Mouse (Mus musculus): ENCODE results near the gene Fam104a. TPM values are rescaled to one million over a fixed set of nuclear protein-coding genes. Genes with fewer than 3 reads are reported as not detected.

The Fam104a gene
- polyA plus RNA-seq, 1 experiment from 2014 or later, result 46.9 TPM

DNA sequence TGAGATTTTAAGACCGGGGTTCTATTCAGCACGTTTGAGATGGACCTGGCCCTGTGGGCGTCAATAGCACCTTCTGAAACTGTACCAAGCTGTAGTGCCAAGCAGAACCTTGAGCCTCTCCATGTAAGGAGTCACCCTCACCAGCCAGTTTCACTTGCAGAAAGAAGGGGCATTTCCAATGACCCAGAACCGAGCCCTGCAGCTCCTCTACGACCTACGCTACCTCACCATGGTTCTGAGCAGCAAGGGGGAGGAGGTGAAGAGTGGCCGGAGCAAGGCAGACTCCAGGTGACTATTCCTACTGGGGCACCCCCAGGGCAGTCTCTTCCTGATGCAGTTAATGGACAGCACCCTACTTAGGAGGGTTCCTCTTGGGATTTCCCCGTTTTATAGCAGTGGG lies 25.6 kb downstream of the Fam104a start:
- no peak for ATAC-seq (ENCODE audit: low FRiP score)
- WGBS, result 92% methylated on average over 8 of the region's 8 CpGs
- Histone ChIP-seq H3K27me3 (no peaks in the 10 kb centered on the region), H3K4me3 (no peak overlapping the region), H3K36me3 (peaks cover 97% of the 10 kb centered on the region), H3K4me2 (no peak overlapping the region), H3K9me3 (no peaks in the 10 kb centered on the region), H3K27ac (no peak overlapping the region), H3K4me1 (replicated peaks) (peaks cover 20% of the 10 kb centered on the region), H3K9ac (no peak overlapping the region)

- Histone ChIP-seq H3K9ac (no peak overlapping the region), H3K36me3 (peaks cover 99% of the 10 kb centered on the region), H3K27ac (no peak overlapping the region), H3K9me3 (no peaks in the 10 kb centered on the region), H3K4me2 (no peak overlapping the region), H3K4me1 (replicated peaks) (peaks cover 20% of the 10 kb centered on the region), H3K4me3 (no peak overlapping the region), H3K27me3 (no peaks in the 10 kb centered on the region)
- WGBS, result 80% methylated on average over 4 of the region's 4 CpGs
- ATAC-seq (ENCODE audit: low FRiP score), result no peak
Measured at GRCm38 (mm10) chr11:113657221-113657620, 26.7 kb downstream of the Fam104a start.

DNA sequence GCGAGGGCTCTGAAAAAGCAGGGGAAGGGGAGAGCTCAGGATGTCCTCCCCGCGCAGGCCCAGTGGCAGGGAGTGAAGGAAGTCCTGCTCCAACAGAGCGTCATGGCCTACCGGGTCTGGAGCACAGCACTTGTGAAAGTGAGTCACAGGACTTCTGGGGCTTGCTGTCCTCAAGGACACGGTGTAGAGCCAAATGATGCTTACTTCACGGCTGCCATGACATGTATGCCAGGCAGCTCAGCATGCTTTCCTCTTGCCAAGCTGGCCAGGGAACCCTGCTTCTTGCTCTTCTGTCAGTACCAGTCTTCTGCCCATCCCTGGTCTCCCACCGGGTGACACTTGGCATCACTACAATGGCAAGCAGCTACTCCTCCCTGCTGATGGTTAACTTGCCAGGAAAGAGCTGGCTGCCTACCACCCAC lies 27.4 kb downstream of the Fam104a start:
- Histone ChIP-seq H3K4me1 (replicated peaks) (peaks cover 26% of the 10 kb centered on the region), H3K27me3 (no peaks in the 10 kb centered on the region), H3K27ac (no peak overlapping the region), H3K4me2 (no peak overlapping the region), H3K9ac (no peak overlapping the region), H3K4me3 (no peak overlapping the region), H3K9me3 (no peaks in the 10 kb centered on the region), H3K36me3 (peaks cover 98% of the 10 kb centered on the region)
- ATAC-seq (ENCODE audit: low FRiP score), result no peak; the same call in 1 of the 2 replicates
- 85% methylated on average over 8 of the region's 8 CpGs for WGBS

DNA sequence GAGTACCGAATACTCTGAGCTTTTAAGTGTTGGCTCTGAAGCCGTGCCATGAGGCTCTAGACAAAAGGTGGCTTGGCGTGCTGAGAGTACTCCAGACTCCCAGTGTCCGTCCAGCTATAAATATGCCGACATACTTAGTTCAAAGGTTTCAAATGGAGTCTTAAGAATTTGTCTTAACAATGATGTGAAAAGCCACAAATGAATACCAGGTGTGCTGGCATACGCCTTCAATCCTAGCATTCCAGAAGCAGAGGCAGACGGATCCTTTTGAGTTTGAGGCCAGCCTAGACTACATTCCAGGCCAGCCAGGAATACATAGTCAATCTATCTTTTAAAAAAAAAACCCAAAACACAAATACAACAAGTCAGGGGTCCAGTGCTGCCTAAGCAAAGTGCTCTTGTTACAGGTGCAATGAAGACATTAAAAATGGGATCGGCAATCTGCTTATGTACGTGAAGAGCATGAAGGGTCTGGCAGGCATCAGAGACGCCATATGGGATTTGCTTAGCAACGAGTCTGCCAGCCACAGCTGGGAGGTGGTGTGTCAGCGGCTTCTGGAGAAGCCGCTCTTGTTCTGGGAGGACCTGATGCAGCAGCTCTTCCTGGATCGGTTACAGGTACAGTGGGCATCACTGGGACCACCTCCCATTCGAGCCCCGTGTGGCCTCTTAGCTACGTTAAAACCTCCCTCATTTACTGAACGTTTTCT lies 29.2 kb downstream of the Fam104a start:
- no peak for ATAC-seq (ENCODE audit: low FRiP score)
- Histone ChIP-seq H3K36me3 (peaks cover 80% of the 10 kb centered on the region), H3K27ac (no peak overlapping the region)

GRCm38 (mm10) chr11:113654105-113654504 lies 29.9 kb downstream of the Fam104a start:
- no peak for ATAC-seq (ENCODE audit: low FRiP score)
- Histone ChIP-seq H3K27ac (no peak overlapping the region), H3K36me3 (peaks cover 74% of the 10 kb centered on the region), H3K9me3 (no peaks in the 10 kb centered on the region), H3K4me1 (replicated peaks) (peaks cover 41% of the 10 kb centered on the region), H3K9ac (no peak overlapping the region), H3K27me3 (no peaks in the 10 kb centered on the region), H3K4me3 (no peak overlapping the region), H3K4me2 (no peak overlapping the region)
- WGBS, result 94% methylated on average over 15 of the region's 15 CpGs

More for the DNA sequence above, 29.2 kb downstream of the Fam104a start:
- no peak overlapping the region for H3K4me2 ChIP-seq
- no peaks in the 10 kb centered on the region for H3K9me3 ChIP-seq
- 81% methylated on average over 18 of the region's 18 CpGs for WGBS
- H3K9ac ChIP-seq, result no peak overlapping the region; the same call in 1 of the 2 replicates
- no peak overlapping the region for H3K4me3 ChIP-seq
- no peaks in the 10 kb centered on the region for H3K27me3 ChIP-seq
- peaks cover 40% of the 10 kb centered on the region for H3K4me1 ChIP-seq (replicated peaks)

GRCm38 (mm10) chr11:113652516-113652915 lies 31.4 kb downstream of the Fam104a start:
- 0 out of 2 replicates have a peak, but pooled peaks cover under 1% of the 10 kb centered on the region for H3K27me3 ChIP-seq
- no peak overlapping the region for H3K9ac ChIP-seq
- 88% methylated on average over 6 of the region's 6 CpGs for WGBS
- H3K36me3 ChIP-seq, result peaks cover 59% of the 10 kb centered on the region
- H3K9me3 ChIP-seq, result no peaks in the 10 kb centered on the region
- H3K4me1 ChIP-seq (replicated peaks), result peaks cover 54% of the 10 kb centered on the region
- no peak overlapping the region for H3K27ac ChIP-seq
- H3K4me2 ChIP-seq, result no peak overlapping the region
- no peak for ATAC-seq (ENCODE audit: low FRiP score)
- no peak overlapping the region for H3K4me3 ChIP-seq

DNA sequence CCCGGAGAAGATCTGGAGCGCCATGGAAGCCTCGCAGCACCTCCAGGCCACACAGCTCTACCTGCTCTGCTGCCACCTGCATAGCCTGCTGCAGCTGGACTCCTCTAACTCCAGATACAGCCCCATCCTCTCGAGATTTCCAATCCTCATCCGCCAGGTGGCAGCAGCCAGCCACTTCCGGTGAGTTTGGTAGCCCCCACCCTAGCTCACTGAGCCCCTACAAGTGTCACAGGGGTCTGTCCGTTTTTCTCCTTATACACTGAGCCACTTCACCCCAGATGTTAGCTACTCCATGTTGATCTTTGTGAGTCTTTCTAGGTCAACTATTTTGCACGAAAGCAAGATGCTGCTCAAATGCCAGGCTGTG lies 32.1 kb downstream of the Fam104a start:
- no peak overlapping the region for H3K4me2 ChIP-seq
- H3K27ac ChIP-seq, result peak overlapping the region; percentile 67
- 0 out of 2 replicates have a peak, but pooled peaks cover 4% of the 10 kb centered on the region for H3K27me3 ChIP-seq
- H3K4me3 ChIP-seq, result no peak overlapping the region
- no peaks in the 10 kb centered on the region for H3K9me3 ChIP-seq
- H3K4me1 ChIP-seq (replicated peaks), result peaks cover 50% of the 10 kb centered on the region
- peaks cover 53% of the 10 kb centered on the region for H3K36me3 ChIP-seq
- 46% methylated on average over 8 of the region's 8 CpGs for WGBS
- H3K9ac ChIP-seq, result no peak overlapping the region
- ATAC-seq (ENCODE audit: low FRiP score), result no peak

- Histone ChIP-seq H3K9ac (no peak overlapping the region), H3K4me1 (replicated peaks) (peaks cover 44% of the 10 kb centered on the region), H3K4me2 (peak overlapping the region; percentile 59), H3K9me3 (no peaks in the 10 kb centered on the region), H3K4me3 (no peak overlapping the region), H3K27me3 (0 out of 2 replicates have a peak, but pooled peaks cover 4% of the 10 kb centered on the region), H3K27ac (peak overlapping the region; percentile 67), H3K36me3 (peaks cover 48% of the 10 kb centered on the region)
- WGBS, result 60% methylated on average over 22 of the region's 22 CpGs
- no peak for ATAC-seq (ENCODE audit: low FRiP score)
Measured at GRCm38 (mm10) chr11:113651206-113651906, 32.6 kb downstream of the Fam104a start.

DNA sequence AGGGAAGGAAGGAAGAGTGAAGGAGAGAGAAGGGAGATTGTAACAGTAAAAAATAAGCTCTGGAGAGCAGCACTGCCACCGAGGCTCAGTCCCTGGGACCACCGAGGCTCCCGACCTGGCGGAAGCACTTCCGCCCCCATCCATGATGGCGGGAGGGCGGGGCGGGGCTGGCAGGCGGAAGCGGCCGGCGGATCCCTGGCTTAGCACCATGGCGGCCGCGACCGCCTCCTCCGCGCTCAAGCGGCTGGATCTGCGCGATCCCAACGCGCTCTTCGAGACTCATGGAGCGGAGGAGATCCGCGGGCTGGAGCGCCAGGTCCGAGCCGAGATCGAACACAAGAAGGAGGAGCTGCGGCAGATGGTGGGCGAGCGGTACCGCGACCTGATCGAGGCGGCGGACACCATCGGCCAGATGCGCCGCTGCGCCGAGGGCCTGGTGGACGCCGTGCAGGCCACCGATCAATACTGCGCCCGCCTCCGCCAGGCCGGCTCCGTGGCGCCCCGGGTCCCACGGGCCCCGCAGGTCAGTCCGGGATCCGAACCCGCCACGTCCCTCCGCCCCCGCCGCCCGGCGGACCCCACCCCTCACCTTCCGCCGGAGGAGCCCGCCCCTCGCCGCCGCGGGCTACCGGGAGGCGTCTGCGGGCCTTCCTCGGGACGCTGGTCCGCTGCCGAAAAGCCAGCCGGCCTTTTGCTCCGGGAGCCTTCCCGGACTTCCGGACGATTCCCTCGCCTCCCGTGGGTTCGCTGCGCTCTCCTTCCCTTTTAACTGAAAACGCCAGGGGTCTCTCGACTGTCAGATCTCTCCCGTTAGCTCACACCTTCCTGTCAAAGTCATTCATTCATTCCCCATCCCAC lies 34.4 kb downstream of the Fam104a start, which contains the start of gene Slc39a11:
TSS of gene Slc39a11 (minus strand) at position 727 of the 858 bp plus-strand sequence.
- Histone ChIP-seq H3K36me3 (peaks cover 30% of the 10 kb centered on the region), H3K9me3 (no peaks in the 10 kb centered on the region), H3K27ac (peak within 1 kb of the TSS; percentile 96), H3K27me3 (0 out of 2 replicates have a peak, but pooled peaks cover 4% of the 10 kb centered on the region), H3K4me3 (peak within 1 kb of the TSS; percentile 92), H3K4me2 (peak within 1 kb of the TSS; percentile 59), H3K4me1 (replicated peaks) (peaks cover 34% of the 10 kb centered on the region), H3K9ac (peak within 1 kb of the TSS; percentile 98)
- peak; percentile 79 for ATAC-seq (ENCODE audit: low FRiP score)
- under 1% methylated on average over 81 of the region's 91 CpGs for WGBS

GRCm38 (mm10) chr11:113648690-113649352 lies 35.1 kb downstream of the Fam104a start, which contains the start of gene Cog1:
Gene Cog1, plus strand, starts transcription at chr11:113649169.
- 0 out of 2 replicates have a peak, but pooled peaks cover 7% of the 10 kb centered on the region for H3K27me3 ChIP-seq
- H3K27ac ChIP-seq, result peak within 1 kb of the TSS; percentile 96
- H3K4me1 ChIP-seq (replicated peaks), result peaks cover 34% of the 10 kb centered on the region
- ATAC-seq (ENCODE audit: low FRiP score), result peak; percentile 1; the same call in 1 of the 2 replicates
- 41% methylated on average over 26 of the region's 26 CpGs for WGBS
- H3K4me3 ChIP-seq, result peak within 1 kb of the TSS; percentile 92
- peak within 1 kb of the TSS; percentile 59 for H3K4me2 ChIP-seq
- H3K36me3 ChIP-seq, result peaks cover 22% of the 10 kb centered on the region
- H3K9me3 ChIP-seq, result no peaks in the 10 kb centered on the region
- H3K9ac ChIP-seq, result peak within 1 kb of the TSS; percentile 98

- peak overlapping the region; percentile 25 for H3K4me2 ChIP-seq
- H3K4me1 ChIP-seq (replicated peaks), result peaks cover 34% of the 10 kb centered on the region
- H3K9ac ChIP-seq, result 0 out of 2 replicates have a peak overlapping the region, but pooled peaks have one; percentile 43
- 0 out of 2 replicates have a peak, but pooled peaks cover 7% of the 10 kb centered on the region for H3K27me3 ChIP-seq
- no peak overlapping the region for H3K4me3 ChIP-seq
- H3K9me3 ChIP-seq, result no peaks in the 10 kb centered on the region
- no peak for ATAC-seq (ENCODE audit: low FRiP score)
- H3K36me3 ChIP-seq, result peaks cover 16% of the 10 kb centered on the region
- H3K27ac ChIP-seq, result no peak overlapping the region
- WGBS, result 2% methylated on average over 15 of the region's 15 CpGs
Measured at GRCm38 (mm10) chr11:113648152-113648551, 35.8 kb downstream of the Fam104a start.

Data from hindbrain, embryonic 13.5 days (tissue).